Mouse (Mus musculus): ENCODE measurements around the gene Chordc1. TPM values are rescaled to one million over a fixed set of nuclear protein-coding genes. Genes with fewer than 3 reads are reported as not detected.
"Not testable (repeated sequence)": the region's sequence is repeated elsewhere in the genome, so short reads cannot be mapped to it uniquely, and the experiment has no call there.

Chordc1 gene
- 10 to 100 TPM; 60.3 to 66.2 TPM for total RNA-seq (2021)
- long read RNA-seq, experiment 1, full-length matches to known transcripts: 196 of 206 reads
- long read RNA-seq, experiment 1, partial matches to known transcripts: 1 of 206 reads
- long read RNA-seq, experiment 1, other reads (novel, unspliced or antisense): 9 of 206 reads
- long read RNA-seq, experiment 2, full-length matches to known transcripts: 137 of 143 reads
- long read RNA-seq, experiment 2, partial matches to known transcripts: 1 of 143 reads
- long read RNA-seq, experiment 2, other reads (novel, unspliced or antisense): 5 of 143 reads

- DNase-seq: peak; percentile 96
- Histone ChIP-seq H3K27ac (peak within 1 kb of the TSS; percentile 97), H3K4me3 (peak within 1 kb of the TSS; percentile 89)
- intact Hi-C loops (cut with DNase I): loop anchor here (2.0 to 10.0 kb wide), 2 partner anchors 181 to 1333 kb away; partner anchors contain the start of gene Zfp317
- peak; percentile 60 for TF ChIP-seq CTCF (IDR thresholded peaks at IDR 0.05)
Observed at GRCm38 (mm10) chr9:18291571-18292429, at the start of gene Chordc1. Gene Chordc1 (plus strand): TSS chr9:18292125.

GRCm38 (mm10) chr9:18275901-18276300 lies 16.0 kb upstream of the Chordc1 start:
- TF ChIP-seq CTCF (IDR thresholded peaks at IDR 0.05): no peak
- Histone ChIP-seq H3K27ac (no peak overlapping the region), H3K4me3 (no peak overlapping the region)
- DNase-seq: no peak
- intact Hi-C loops (cut with DNase I): no loop called here

- intact Hi-C loops (cut with DNase I): no loop called here
- H3K4me3 ChIP-seq: no peak overlapping the region
- no peak overlapping the region for H3K27ac ChIP-seq
- no peak for DNase-seq
- TF ChIP-seq CTCF (IDR thresholded peaks at IDR 0.05): no peak
Observed at GRCm38 (mm10) chr9:18276844-18277243, 15.1 kb upstream of the Chordc1 start.

- Histone ChIP-seq H3K27ac (no peak overlapping the region), H3K4me3 (no peak overlapping the region)
- TF ChIP-seq CTCF (IDR thresholded peaks at IDR 0.05): peak; percentile 51
- no peak for DNase-seq
- intact Hi-C loops (cut with DNase I): no loop called here
Observed at GRCm38 (mm10) chr9:18277497-18277896, 14.4 kb upstream of the Chordc1 start.

- H3K27ac ChIP-seq; intact Hi-C loops (cut with DNase I); H3K4me3 ChIP-seq; DNase-seq: not testable (repeated sequence)
- TF ChIP-seq CTCF (IDR thresholded peaks at IDR 0.05): peak; percentile 51
Observed at GRCm38 (mm10) chr9:18278693-18279092, 13.2 kb upstream of the Chordc1 start.

GRCm38 (mm10) chr9:18292443-18292922 lies 558 bp downstream of the Chordc1 start:
- no peak for TF ChIP-seq CTCF (IDR thresholded peaks at IDR 0.05)
- intact Hi-C loops (cut with DNase I): loop anchor here (2.0 to 10.0 kb wide), 2 partner anchors 180 to 1332 kb away; partner anchors contain the start of gene Zfp317

GRCm38 (mm10) chr9:18293026-18293781 lies 1.3 kb downstream of the Chordc1 start:
- intact Hi-C loops (cut with DNase I): loop anchor here (2.0 to 10.0 kb wide), 2 partner anchors 180 to 1332 kb away; partner anchors contain the start of gene Zfp317
- no peak for DNase-seq
- TF ChIP-seq CTCF (IDR thresholded peaks at IDR 0.05): no peak
- Histone ChIP-seq H3K4me3 (peak overlapping the region; percentile 89), H3K27ac (peak overlapping the region; percentile 97)

More at GRCm38 (mm10) chr9:18292443-18292922, 558 bp downstream of the Chordc1 start:
- peak overlapping the region; percentile 97 for H3K27ac ChIP-seq
- H3K4me3 ChIP-seq: peak overlapping the region; percentile 89
- DNase-seq: no peak

- intact Hi-C loops (cut with DNase I): loop anchor here (10.0 kb wide), 1 partner anchor 1326 kb away; the partner anchor contains the start of gene Zfp317
- no peak for TF ChIP-seq CTCF (IDR thresholded peaks at IDR 0.05)
- H3K4me3 ChIP-seq: no peak overlapping the region
Observed at GRCm38 (mm10) chr9:18298301-18298700, 6.4 kb downstream of the Chordc1 start.

GRCm38 (mm10) chr9:18319990-18320389 lies 28.1 kb downstream of the Chordc1 start:
- intact Hi-C loops (cut with DNase I): no loop called here
- TF ChIP-seq CTCF (IDR thresholded peaks at IDR 0.05): no peak
- H3K27ac ChIP-seq: no peak overlapping the region
- no peak overlapping the region for H3K4me3 ChIP-seq
- no peak for DNase-seq

More at GRCm38 (mm10) chr9:18298301-18298700, 6.4 kb downstream of the Chordc1 start:
- H3K27ac ChIP-seq: no peak overlapping the region
- DNase-seq: no peak

Other genes with a start within 250 kb of the Chordc1 start
- gene Naalad2, start 110.9 kb downstream of the Chordc1 start, total RNA-seq (2021): 1 to 10 TPM; 3.1 to 5.5 TPM
- gene Ubtfl1, start 112.3 kb downstream of the Chordc1 start, total RNA-seq (2021): not detected
- gene Mbd3l2, start 138.5 kb downstream of the Chordc1 start, total RNA-seq (2021): not detected
- under 1 TPM; 0.61 to 0.81 TPM for gene Zfp558, start 186.1 kb downstream of the Chordc1 start, total RNA-seq (2021)
- gene Mbd3l1, start 186.2 kb downstream of the Chordc1 start, total RNA-seq (2021): not detected

Measured in gastrocnemius, adult 2 months (tissue).